Mouse (Mus musculus): ENCODE data around the gene Cartpt. TPM values are rescaled to one million over a fixed set of nuclear protein-coding genes. Genes with fewer than 3 reads are reported as not detected.
"Not testable (repeated sequence)": the region's sequence is repeated elsewhere in the genome, so short reads cannot be mapped to it uniquely, and the experiment has no call there.

The Cartpt gene
- polyA plus RNA-seq, 1 experiment from 2014 or later: 3.6 TPM

DNA sequence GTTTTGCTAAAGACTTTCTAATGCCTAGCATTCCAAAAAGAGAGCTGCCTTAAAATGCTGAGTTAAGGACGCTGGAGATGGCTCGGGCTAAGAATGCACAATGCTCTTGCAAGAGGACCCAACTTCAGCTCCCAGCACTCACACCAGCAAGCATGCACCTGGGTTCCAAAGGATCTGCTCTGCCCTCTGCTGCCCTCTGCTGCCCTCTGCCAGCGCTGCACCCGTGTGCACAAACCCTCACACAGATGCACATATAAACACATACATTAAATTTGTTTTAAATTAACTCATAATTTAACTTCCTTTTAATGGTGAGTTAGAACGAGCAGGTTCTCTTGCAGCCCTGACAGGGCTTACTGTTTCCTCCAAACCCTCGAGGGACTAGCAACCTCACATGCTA, 32.5 kb downstream of the Cartpt start:
- H3K36me3 ChIP-seq (ENCODE audit: control insufficient read depth, insufficient read depth, low read length): no peaks in the 10 kb centered on the region
- H3K4me3 ChIP-seq (ENCODE audit: low read depth, low read length): no peak overlapping the region
- H3K9me3 ChIP-seq (replicated peaks; ENCODE audit: control insufficient read depth, low read length): no peaks in the 10 kb centered on the region
- H3K4me2 ChIP-seq (ENCODE audit: low read length): no peak overlapping the region
- H3K9ac ChIP-seq (ENCODE audit: low read length): no peak overlapping the region
- ATAC-seq: no peak
- no peaks in the 10 kb centered on the region for H3K4me1 ChIP-seq (ENCODE audit: control insufficient read depth, insufficient read depth, low read length)
- H3K27ac ChIP-seq (ENCODE audit: low read depth, low read length): no peak overlapping the region
- 94% methylated on average over 6 of the region's 6 CpGs for WGBS
- no peaks in the 10 kb centered on the region for H3K27me3 ChIP-seq (replicated peaks; ENCODE audit: control insufficient read depth, insufficient read depth, low read length)
- no peak for DNase-seq (ENCODE audit: low spot score)

DNA sequence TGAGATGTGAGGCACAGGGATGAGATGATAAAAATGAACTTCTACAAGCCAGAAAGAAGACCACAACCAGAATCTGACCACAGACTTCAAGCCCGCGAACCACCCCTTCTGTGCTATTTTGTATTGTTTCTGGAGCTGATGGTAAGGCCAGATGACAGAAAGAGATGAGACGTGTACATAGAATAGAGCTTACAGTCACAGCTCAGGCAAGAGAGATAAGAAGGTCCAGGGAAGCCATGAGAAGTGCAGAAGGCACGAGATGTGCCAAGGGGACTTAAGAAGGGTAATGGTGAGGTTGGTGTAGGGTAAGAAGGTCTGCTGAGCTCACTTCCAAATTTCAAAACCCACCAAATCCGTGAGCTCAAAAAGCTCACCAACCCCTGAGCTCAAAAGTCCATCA, 36.6 kb downstream of the Cartpt start:
- no peak for DNase-seq (ENCODE audit: low spot score)
- no peaks in the 10 kb centered on the region for H3K4me1 ChIP-seq (ENCODE audit: control insufficient read depth, insufficient read depth, low read length)
- H3K36me3 ChIP-seq (ENCODE audit: control insufficient read depth, insufficient read depth, low read length): no peaks in the 10 kb centered on the region
- no peak overlapping the region for H3K27ac ChIP-seq (ENCODE audit: low read depth, low read length)
- no peak for ATAC-seq
- H3K9ac ChIP-seq (ENCODE audit: low read length): no peak overlapping the region
- WGBS: 83% methylated on average over 5 of the region's 5 CpGs
- H3K27me3 ChIP-seq (replicated peaks; ENCODE audit: control insufficient read depth, insufficient read depth, low read length): no peaks in the 10 kb centered on the region
- H3K9me3 ChIP-seq (replicated peaks; ENCODE audit: control insufficient read depth, low read length): no peaks in the 10 kb centered on the region
- no peak overlapping the region for H3K4me3 ChIP-seq (ENCODE audit: low read depth, low read length)
- no peak overlapping the region for H3K4me2 ChIP-seq (ENCODE audit: low read length)

DNA sequence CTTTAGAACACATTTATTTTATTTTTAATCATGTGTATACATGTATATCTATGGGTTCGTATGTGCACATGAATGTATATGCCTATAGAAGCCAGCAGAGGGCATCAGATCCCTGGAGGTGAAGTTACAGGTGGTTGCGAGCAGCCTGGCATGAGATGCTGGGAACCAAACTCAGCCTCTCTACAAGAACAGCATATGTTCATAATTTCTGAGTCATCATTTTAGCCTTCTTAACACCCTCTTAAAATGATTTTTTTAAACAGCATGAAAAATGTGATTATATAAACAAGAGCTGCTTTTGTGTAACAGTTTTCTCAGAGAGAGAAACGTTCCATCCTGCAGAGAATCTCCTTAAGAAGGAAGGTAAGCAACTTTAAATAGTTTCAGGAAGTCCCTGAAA, 40.2 kb downstream of the Cartpt start:
- ATAC-seq (no peak), DNase-seq (ENCODE audit: low spot score) (no peak)
- Histone ChIP-seq H3K4me1 (ENCODE audit: control insufficient read depth, insufficient read depth, low read length) (no peaks in the 10 kb centered on the region), H3K36me3 (ENCODE audit: control insufficient read depth, insufficient read depth, low read length) (no peaks in the 10 kb centered on the region), H3K9me3 (replicated peaks; ENCODE audit: control insufficient read depth, low read length) (no peaks in the 10 kb centered on the region), H3K9ac (ENCODE audit: low read length) (no peak overlapping the region), H3K27ac (ENCODE audit: low read depth, low read length) (no peak overlapping the region), H3K4me3 (ENCODE audit: low read depth, low read length) (no peak overlapping the region), H3K4me2 (ENCODE audit: low read length) (no peak overlapping the region), H3K27me3 (replicated peaks; ENCODE audit: control insufficient read depth, insufficient read depth, low read length) (no peaks in the 10 kb centered on the region)
- WGBS: 91% methylated on average over 3 of the region's 3 CpGs

- no peaks in the 10 kb centered on the region for H3K36me3 ChIP-seq (ENCODE audit: control insufficient read depth, insufficient read depth, low read length)
- H3K4me3 ChIP-seq (ENCODE audit: low read depth, low read length): no peak overlapping the region
- H3K4me2 ChIP-seq (ENCODE audit: low read length): no peak overlapping the region
- H3K27me3 ChIP-seq (replicated peaks; ENCODE audit: control insufficient read depth, insufficient read depth, low read length): no peaks in the 10 kb centered on the region
- no peaks in the 10 kb centered on the region for H3K9me3 ChIP-seq (replicated peaks; ENCODE audit: control insufficient read depth, low read length)
- H3K4me1 ChIP-seq (ENCODE audit: control insufficient read depth, insufficient read depth, low read length): no peaks in the 10 kb centered on the region
- WGBS: 5% methylated on average over 1 of the region's 1 CpGs
- no peak overlapping the region for H3K27ac ChIP-seq (ENCODE audit: low read depth, low read length)
- H3K9ac ChIP-seq (ENCODE audit: low read length): no peak overlapping the region
- peak; percentile 82 for DNase-seq (ENCODE audit: low spot score)
- no peak for ATAC-seq
Observed at GRCm38 (mm10) chr13:99859082-99859481, 41.8 kb downstream of the Cartpt start.

GRCm38 (mm10) chr13:99857879-99858278, 43.0 kb downstream of the Cartpt start:
- Histone ChIP-seq H3K27me3 (replicated peaks; ENCODE audit: control insufficient read depth, insufficient read depth, low read length) (no peaks in the 10 kb centered on the region), H3K9ac (ENCODE audit: low read length) (no peak overlapping the region), H3K36me3 (ENCODE audit: control insufficient read depth, insufficient read depth, low read length) (no peaks in the 10 kb centered on the region), H3K9me3 (replicated peaks; ENCODE audit: control insufficient read depth, low read length) (no peaks in the 10 kb centered on the region), H3K4me2 (ENCODE audit: low read length) (no peak overlapping the region), H3K4me3 (ENCODE audit: low read depth, low read length) (no peak overlapping the region), H3K27ac (ENCODE audit: low read depth, low read length) (no peak overlapping the region), H3K4me1 (ENCODE audit: control insufficient read depth, insufficient read depth, low read length) (no peaks in the 10 kb centered on the region)
- WGBS: 21% methylated on average over 2 of the region's 2 CpGs
- ATAC-seq: peak; percentile 50; the same call in 1 of the 2 replicates
- peak; percentile 65 for DNase-seq (ENCODE audit: low spot score)

DNA sequence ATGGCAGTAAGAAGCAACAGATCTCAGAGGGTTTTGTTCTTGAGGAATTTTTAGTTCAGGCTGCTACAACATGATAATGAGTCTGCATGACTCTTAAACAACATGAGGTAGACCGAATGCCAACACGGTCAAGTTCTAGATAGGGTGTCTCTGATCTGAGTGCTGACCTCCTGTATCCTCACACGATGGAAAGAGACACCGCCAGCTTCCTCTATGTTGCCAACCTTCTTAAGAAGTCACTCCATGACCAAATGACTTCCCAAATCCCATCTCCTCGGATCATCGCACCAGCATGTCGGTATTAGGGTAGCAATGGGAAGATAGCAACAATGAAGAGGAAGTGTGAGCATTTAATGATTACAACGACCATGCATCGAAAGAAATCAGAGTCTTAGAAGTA, 43.6 kb downstream of the Cartpt start:
- no peak overlapping the region for H3K4me3 ChIP-seq (ENCODE audit: low read depth, low read length)
- DNase-seq (ENCODE audit: low spot score) (no peak), ATAC-seq (no peak)
- H3K36me3 ChIP-seq (ENCODE audit: control insufficient read depth, insufficient read depth, low read length): no peaks in the 10 kb centered on the region
- no peak overlapping the region for H3K27ac ChIP-seq (ENCODE audit: low read depth, low read length)
- no peak overlapping the region for H3K4me2 ChIP-seq (ENCODE audit: low read length)
- WGBS: 79% methylated on average over 9 of the region's 9 CpGs
- H3K4me1 ChIP-seq (ENCODE audit: control insufficient read depth, insufficient read depth, low read length): no peaks in the 10 kb centered on the region
- no peaks in the 10 kb centered on the region for H3K9me3 ChIP-seq (replicated peaks; ENCODE audit: control insufficient read depth, low read length)
- no peaks in the 10 kb centered on the region for H3K27me3 ChIP-seq (replicated peaks; ENCODE audit: control insufficient read depth, insufficient read depth, low read length)
- no peak overlapping the region for H3K9ac ChIP-seq (ENCODE audit: low read length)

DNA sequence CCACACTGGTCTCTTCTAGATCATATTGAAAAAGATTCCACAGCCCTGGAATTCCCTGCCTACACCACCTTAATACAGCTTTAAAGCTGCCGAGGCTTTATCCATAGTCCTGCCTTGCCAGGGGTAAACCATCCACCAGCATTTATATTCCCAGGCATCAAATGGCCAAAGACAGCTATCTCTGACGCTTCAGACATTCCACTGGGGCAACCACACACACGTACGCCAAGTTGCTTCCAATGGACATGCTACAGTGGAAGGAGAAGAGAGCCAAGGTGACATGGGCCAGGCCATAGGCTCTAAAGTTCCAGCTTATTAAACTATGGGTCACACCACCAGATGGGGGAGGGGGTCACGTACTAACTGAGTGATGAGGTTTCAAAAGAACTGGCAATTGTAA, 45.7 kb downstream of the Cartpt start:
- Histone ChIP-seq H3K4me2 (ENCODE audit: low read length) (no peak overlapping the region), H3K9me3 (replicated peaks; ENCODE audit: control insufficient read depth, low read length) (no peaks in the 10 kb centered on the region), H3K27ac (ENCODE audit: low read depth, low read length) (no peak overlapping the region), H3K9ac (ENCODE audit: low read length) (no peak overlapping the region), H3K36me3 (ENCODE audit: control insufficient read depth, insufficient read depth, low read length) (no peaks in the 10 kb centered on the region), H3K27me3 (replicated peaks; ENCODE audit: control insufficient read depth, insufficient read depth, low read length) (no peaks in the 10 kb centered on the region), H3K4me1 (ENCODE audit: control insufficient read depth, insufficient read depth, low read length) (no peaks in the 10 kb centered on the region), H3K4me3 (ENCODE audit: low read depth, low read length) (no peak overlapping the region)
- DNase-seq (ENCODE audit: low spot score): no peak
- ATAC-seq: no peak
- 83% methylated on average over 5 of the region's 5 CpGs for WGBS

DNA sequence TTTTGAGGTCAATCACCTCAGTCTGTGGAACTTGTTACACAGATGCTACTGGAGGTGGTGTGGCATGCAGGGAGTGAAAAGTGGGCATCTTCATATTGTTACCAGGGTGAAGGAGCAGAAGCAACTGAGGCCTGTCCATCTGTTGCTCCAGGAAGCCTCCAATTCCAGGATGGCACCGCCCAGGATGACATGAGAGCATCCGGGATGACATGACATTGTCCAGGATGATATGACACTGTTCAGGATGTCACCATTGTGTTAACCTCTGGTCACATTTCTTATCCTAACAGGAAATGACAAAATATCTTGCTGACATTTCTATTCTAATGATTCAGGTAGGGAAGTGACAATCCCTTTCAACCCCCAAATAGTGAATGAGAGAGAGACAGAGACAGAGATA, 47.8 kb downstream of the Cartpt start:
- no peak overlapping the region for H3K4me2 ChIP-seq (ENCODE audit: low read length)
- no peaks in the 10 kb centered on the region for H3K27me3 ChIP-seq (replicated peaks; ENCODE audit: control insufficient read depth, insufficient read depth, low read length)
- no peak overlapping the region for H3K4me3 ChIP-seq (ENCODE audit: low read depth, low read length)
- no peaks in the 10 kb centered on the region for H3K9me3 ChIP-seq (replicated peaks; ENCODE audit: control insufficient read depth, low read length)
- H3K4me1 ChIP-seq (ENCODE audit: control insufficient read depth, insufficient read depth, low read length): no peaks in the 10 kb centered on the region
- ATAC-seq (no peak), DNase-seq (ENCODE audit: low spot score) (no peak)
- H3K36me3 ChIP-seq (ENCODE audit: control insufficient read depth, insufficient read depth, low read length): no peaks in the 10 kb centered on the region
- no peak overlapping the region for H3K27ac ChIP-seq (ENCODE audit: low read depth, low read length)
- WGBS: 94% methylated on average over 2 of the region's 2 CpGs
- H3K9ac ChIP-seq (ENCODE audit: low read length): no peak overlapping the region

DNA sequence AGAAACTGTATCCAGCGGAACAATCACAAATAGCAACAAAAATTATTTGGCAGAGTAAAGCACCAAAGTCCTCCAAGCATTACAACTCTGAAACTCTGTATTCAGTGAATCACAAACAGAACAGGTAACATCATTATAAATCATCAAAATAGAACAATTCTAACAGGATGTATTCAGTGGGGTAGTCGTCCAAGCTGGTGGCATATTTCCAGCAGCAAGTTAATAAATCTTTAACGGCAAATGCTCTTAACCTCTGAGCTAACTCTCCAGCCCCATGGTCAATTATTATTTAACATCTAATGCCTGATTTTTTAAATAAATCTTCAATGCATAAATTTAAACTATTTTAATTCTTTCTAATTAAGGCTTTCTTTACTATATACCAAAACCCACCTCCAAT, 48.5 kb downstream of the Cartpt start:
- not testable (repeated sequence) for H3K4me3 ChIP-seq (ENCODE audit: low read depth, low read length); H3K4me2 ChIP-seq (ENCODE audit: low read length); H3K4me1 ChIP-seq (ENCODE audit: control insufficient read depth, insufficient read depth, low read length); H3K36me3 ChIP-seq (ENCODE audit: control insufficient read depth, insufficient read depth, low read length); ATAC-seq; H3K9me3 ChIP-seq (replicated peaks; ENCODE audit: control insufficient read depth, low read length); DNase-seq (ENCODE audit: low spot score); H3K27me3 ChIP-seq (replicated peaks; ENCODE audit: control insufficient read depth, insufficient read depth, low read length); H3K27ac ChIP-seq (ENCODE audit: low read depth, low read length); H3K9ac ChIP-seq (ENCODE audit: low read length)
- 86% methylated on average over 3 of the region's 3 CpGs for WGBS

GRCm38 (mm10) chr13:99851026-99851425, 49.9 kb downstream of the Cartpt start:
- H3K4me1 ChIP-seq (ENCODE audit: control insufficient read depth, insufficient read depth, low read length): no peaks in the 10 kb centered on the region
- H3K27me3 ChIP-seq (replicated peaks; ENCODE audit: control insufficient read depth, insufficient read depth, low read length): no peaks in the 10 kb centered on the region
- no peaks in the 10 kb centered on the region for H3K36me3 ChIP-seq (ENCODE audit: control insufficient read depth, insufficient read depth, low read length)
- WGBS: 45% methylated on average over 4 of the region's 4 CpGs
- no peak overlapping the region for H3K27ac ChIP-seq (ENCODE audit: low read depth, low read length)
- H3K9ac ChIP-seq (ENCODE audit: low read length): no peak overlapping the region
- H3K9me3 ChIP-seq (replicated peaks; ENCODE audit: control insufficient read depth, low read length): no peaks in the 10 kb centered on the region
- no peak overlapping the region for H3K4me3 ChIP-seq (ENCODE audit: low read depth, low read length)
- ATAC-seq (no peak), DNase-seq (ENCODE audit: low spot score) (no peak)
- no peak overlapping the region for H3K4me2 ChIP-seq (ENCODE audit: low read length)

All from forebrain, embryonic 14.5 days (tissue).